Mouse (Mus musculus): ENCODE measurements around the gene Pde4c.

The Pde4c gene

DNA sequence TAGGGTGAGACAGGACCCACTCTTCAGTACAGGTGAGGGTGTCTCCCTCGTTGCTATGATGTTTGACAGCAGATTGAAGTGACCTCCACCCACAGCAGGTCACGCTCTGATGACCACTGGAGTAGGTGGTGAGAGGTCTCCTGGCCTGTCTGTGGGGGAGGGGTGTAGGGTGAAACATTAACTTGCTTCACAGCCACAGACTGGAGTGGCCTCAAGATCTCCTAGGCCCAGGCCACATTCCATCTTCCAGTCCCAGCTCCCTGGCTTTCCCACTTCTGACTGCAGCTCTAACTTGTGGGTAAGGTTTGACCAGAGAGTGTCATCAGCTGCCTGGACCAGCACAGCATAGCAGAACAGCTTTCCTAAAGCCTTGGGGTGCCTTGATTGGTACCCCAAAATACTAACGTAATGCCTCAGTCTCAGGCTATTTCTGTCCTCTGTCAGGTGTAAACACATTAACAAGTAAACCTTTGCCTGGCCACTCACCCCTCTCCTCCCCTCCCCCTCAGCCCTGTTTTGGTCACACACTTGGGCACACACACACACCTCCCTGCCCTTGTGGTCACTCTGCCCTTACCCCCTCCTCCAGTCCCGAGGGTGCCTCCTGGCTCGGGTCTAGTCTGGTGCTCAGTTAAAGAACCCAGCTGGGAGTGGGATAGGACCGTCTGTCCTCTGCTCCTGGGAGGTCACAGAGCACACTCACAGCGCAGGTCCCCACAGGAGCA lies at the start of gene Pde4c:
Pde4c (plus strand) TSS at position 235 of the 725 bp plus-strand sequence.
- DNase-seq (ENCODE audit: low spot score) = no peak

DNA sequence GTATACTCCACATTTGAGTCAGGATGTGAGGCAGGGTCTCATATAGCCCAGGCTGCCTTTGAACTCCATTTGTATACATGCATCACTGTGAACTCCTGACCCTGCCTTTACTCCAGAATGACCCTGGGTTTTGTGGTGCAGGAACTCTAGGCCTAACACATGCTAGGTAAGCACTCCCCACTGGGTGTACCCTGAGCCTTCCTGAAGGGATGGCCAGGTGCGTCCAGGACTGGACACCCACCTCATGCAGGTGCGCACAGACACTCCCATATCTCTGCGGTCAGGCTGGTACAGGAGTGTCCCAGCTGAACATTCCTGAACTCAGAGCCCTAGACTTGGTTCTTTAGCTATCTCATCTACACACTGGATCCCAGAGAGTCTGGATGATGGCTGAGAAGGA lies 49.4 kb upstream of the Pde4c start:
- DNase-seq (ENCODE audit: low spot score) = no peak

DNA sequence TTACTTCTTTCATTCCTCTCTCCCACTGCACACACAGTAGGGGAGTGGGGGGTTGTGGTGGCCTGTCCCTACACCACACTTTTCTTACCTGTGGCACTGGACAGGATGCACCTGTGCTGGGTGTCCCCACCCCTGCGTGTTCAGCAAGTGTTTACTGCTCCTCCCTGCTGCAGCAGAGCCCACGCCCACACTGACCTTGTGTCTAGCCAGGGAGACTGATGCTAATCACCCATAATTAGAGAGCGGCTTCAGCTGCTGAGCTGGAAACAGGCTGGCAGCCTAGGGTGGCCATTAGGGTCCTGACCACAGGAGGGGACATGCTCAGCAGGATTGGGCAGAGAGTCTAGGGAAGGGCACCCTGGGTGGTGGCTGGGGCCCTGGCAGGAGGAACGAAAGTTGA lies 48.8 kb upstream of the Pde4c start:
- no peak for DNase-seq (ENCODE audit: low spot score)

DNA sequence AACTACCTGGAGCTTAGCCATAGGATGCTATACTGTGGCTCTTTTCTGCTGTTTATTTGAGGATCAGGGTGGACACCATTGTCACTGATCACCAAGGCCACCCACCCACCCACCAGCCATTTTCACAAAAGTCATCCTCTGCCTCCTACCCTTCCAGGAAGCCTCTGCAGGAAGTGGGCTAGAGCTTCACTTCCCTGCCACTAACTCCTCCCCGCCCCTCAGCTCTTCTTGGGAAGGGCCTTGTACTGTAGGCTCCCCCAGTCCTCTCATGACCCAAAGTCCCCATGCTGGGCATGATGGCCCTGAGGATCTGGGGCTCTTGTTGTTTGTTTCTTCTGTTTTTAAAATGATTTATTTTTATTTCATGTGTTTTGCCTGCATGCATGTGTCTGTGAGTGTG lies 48.2 kb upstream of the Pde4c start:
- DNase-seq (ENCODE audit: low spot score) = no peak

DNA sequence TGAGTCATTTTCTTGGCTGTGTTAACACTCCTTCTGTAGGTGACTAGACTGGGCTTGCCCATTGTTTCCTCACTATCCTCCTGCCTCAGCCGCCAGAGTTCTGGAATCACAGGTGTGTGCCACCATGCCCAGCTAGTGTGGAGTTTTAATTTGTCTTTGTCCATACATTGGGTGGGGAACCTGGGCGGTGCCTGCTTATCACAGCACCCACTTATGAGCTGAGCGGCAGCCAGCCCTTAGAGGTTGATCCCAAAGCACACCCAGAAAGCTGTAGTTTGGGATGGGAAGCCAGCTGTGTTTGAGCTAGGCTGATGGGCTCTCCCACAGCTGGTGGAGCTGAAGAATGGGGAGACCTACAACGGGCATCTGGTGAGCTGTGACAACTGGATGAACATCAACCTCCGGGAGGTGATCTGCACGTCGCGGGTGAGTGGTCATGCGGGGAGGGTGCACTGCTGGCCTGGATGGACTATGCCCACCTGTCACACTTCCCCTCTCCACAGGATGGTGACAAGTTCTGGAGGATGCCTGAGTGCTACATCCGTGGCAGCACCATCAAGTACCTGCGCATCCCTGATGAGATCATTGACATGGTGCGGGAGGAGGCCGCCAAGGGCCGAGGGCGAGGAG lies 46.0 kb upstream of the Pde4c start:
- no peak for DNase-seq (ENCODE audit: low spot score)

DNA sequence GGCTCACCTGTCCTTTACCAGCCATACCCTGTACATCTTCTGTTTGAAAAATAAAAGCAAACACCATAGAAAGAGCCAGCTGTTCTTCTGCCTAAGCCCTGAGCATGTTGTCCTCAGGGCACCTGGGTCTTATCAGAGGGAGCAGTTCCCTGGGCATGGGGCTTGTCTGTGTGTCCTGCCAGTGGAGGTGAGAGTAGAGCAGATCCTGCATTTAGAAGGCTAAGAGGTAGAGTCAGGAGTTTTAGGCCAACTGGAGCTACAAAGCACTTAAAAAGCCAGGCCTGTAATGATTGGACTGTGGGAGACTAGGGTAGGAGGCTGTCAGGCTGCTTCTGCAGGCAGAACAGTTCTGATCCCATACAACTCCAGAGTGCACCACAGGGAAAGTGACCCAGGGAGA lies 44.8 kb upstream of the Pde4c start:
- no peak for DNase-seq (ENCODE audit: low spot score)

DNA sequence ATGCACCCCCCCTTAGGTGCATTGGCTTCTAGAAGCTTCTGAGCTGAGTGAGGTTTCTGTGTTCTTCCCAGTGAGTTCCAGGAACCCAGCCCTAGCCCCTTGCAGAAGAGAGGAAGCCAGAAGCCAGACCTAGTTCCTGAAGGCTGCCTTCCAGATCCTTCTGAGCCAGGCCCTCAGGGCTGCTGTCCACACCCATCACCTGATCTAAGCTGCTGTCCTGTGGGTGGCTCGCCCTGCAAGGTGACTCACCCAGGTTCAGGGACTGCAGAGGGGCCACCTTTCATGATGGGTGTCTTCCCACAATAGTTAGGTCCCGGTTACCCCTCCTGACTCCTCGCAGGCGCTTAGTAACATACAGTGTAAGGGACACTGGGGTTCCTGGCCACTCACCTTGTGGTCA lies 44.1 kb upstream of the Pde4c start:
- no peak for DNase-seq (ENCODE audit: low spot score)

DNA sequence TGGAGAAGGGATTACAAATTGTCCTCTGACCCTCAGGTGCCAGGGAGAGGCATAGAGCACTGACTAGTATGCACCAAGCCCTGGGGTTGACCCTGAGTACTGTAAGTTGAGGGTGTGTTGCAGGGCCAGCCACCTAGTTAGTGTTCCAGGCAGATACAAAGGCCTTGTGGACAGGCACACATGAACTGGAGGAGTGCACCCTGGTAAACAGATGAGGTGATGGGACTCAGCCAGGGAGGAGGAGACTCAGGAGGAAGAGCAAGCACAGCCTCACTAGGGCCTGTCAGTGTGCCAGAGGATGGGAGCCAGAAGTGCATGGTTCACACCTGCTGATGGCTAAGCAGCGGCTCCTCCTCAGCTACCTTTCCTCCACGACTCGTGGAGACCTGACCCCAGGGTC lies 43.5 kb upstream of the Pde4c start:
- no peak for DNase-seq (ENCODE audit: low spot score)

DNA sequence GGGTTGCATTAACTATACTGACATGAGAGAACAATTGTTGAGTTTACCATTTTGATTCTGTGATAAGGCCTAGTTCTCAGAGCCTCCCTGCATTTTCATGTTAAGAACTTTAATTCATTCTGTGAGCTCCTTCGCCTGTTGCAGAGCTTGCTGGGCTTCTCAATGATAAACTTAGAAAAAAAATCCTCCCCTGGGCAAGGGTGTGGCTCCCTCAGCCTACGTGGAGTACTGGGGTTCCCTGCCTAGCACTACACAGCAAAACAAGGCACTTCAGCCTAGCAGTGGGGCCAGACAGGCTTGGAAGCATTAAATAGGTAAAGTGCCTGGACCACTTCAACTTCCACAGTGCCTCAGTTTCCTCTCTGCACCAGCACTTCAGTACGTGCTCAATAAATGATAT lies 42.1 kb upstream of the Pde4c start:
- DNase-seq (ENCODE audit: low spot score) = no peak

DNA sequence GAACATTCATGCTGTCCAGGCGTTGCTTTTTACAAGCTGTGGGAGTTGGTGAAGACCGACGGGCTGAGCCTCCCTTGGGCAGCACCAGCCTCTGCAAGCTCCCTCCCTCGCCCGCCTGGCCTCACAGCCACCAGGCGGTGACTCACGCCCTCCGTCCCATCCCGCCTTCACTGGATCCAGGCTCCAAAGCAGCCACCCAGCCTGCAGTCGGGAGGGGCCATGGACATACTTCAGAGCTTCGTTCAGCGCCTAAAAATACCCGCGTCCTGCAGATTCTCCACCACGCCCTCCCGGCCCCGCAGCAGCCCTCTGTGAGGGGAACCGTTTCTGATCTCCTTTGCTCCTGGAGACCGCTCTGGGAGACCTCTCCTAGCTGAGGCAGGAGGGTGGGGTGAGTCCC lies 41.3 kb upstream of the Pde4c start:
- no peak for DNase-seq (ENCODE audit: low spot score)

DNA sequence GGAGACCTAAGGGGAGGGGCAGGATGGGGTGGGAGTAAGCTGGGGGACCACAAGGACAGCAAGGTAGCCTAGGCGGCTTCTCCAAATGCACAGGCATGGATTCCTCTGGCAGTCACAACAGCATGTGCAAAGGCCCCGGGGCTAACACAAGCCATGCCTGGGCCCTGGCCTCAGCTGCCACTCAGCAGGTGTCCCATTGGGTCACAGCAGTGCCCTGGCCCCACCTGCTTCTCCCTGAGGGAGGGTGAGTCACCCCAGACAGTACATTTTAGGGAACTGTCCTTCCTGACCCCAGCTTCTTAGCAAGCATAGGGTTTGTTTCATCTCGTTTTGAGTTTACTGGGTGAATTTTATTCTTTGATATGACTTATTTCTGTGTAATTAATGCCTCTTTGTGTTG lies 40.8 kb upstream of the Pde4c start:
- DNase-seq (ENCODE audit: low spot score) = no peak

DNA sequence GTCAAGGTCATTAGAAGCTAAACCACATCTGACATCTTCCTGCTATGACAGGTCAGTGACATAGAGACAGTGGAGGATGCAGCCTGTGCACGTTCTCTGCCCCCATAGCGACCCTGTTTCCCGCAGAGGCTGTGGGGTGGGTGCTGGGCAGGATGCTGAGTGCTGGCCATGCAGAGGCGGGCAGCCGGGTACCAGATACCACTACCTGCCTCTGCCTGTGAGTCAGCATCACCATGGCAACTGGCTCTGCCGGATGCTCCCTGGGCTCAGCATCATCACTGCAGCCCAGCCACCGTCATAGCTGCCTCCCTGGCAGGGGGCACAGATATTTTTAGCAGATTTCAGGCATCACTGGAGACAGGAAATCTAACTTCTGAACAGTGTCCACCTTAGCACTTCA lies 39.2 kb upstream of the Pde4c start:
- no peak for DNase-seq (ENCODE audit: low spot score)

DNA sequence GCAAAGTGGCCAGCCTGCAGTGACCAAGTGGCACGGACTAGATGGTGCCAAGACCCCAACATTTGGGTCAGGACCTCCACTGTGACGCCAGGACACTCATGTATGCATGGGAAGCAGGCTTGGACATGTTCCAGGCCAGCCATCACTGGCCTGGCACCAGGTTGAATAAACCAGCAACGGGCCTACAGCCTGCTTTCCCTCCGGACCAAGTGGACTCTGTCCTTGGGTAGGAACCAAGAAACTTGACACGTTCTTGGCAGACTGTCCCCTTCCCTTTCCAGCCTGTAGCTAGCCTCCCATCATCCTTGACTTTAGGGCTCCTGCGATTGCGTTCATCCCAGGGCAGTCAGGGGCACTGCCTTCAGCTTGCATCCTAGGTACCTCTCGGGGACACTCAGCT lies 35.9 kb upstream of the Pde4c start:
- no peak for DNase-seq (ENCODE audit: low spot score)

DNA sequence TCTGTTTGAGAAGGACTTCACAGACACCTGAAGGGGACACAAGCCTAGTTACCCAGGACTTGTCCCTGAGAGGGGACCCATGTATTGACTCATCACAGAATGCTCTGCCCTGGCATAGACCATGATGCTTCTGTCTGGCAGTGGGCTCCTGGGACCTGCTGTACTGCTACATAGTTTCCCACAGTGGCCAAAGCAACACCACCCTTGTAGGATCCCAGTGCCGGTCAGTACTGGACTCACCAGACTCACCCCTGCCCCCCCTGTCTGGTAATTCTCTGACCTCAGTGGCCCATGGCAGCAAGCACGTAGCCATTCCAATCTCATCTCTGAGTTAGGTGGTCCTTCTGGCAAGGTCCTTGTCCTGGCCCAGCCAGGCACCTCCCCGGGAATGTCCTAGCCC lies 35.4 kb upstream of the Pde4c start:
- DNase-seq (ENCODE audit: low spot score) = no peak

DNA sequence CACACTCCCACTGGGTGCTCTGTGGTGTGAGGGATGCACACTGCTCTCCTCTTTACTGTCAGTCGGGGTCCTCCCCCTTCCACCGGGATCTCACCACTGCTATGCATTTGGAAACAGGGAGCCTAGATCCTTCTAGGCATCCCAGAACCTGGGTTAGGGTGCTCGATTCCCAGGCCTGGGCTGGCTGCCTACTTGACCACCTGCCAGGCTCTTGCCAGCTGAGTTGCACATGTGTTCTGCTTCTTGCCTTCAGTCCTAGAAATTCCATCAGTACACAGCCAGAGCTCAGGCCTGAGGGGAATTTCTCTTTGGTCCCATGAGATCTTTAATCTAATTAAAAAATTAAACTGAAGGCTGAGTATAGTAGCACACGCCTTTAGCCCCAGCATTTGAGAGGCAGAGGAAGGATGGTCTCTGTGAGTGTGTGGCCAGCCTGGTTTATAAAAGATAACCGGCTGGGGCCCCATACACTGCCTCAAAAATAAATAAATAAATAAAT lies 33.6 kb upstream of the Pde4c start:
- DNase-seq (ENCODE audit: low spot score) = no peak

DNA sequence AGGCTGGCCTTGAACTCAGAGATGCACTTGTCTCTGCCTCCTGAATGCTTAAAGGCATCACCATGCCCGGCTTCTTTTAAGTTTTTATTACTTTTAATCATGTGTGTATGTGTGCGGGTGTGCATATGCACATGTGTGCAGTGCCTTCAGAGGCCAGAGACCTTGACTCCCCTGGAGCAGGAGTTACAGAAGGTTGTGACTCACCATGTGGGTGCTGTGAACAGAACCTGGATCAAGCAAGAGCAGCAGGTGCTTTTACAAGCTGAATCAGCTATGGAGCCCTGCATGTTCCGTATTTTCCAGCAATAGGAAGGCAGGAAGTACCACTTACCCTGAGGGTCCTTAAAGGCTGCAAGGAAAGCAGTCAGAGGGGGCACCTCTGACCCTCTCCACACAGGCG lies 32.3 kb upstream of the Pde4c start:
- no peak for DNase-seq (ENCODE audit: low spot score)

DNA sequence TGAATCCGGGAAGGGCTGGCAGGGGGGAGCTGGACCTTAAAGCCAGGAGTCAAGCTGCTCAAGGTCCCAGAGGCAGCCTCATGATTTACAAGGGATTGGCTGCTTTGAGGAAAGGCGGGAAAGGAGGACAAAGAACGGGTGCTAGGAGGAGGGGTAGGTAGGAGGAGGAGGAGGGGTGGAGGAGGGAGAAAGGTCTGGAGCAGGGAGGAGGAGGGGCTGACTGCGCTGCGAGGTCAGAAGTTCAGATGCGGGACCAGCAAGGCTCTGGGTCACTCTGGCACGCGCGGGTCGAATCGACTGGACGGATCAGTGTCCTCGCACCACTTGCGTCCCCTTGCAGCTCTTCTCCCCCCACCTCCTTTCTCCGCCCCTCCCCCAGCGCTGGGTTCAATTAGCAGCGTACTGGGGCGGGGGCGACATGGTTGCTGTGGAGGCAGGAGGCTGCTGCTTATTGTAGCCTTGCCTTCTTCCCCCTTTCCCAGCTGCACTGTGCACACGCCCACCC lies 31.7 kb upstream of the Pde4c start:
- DNase-seq (ENCODE audit: low spot score) = no peak

DNA sequence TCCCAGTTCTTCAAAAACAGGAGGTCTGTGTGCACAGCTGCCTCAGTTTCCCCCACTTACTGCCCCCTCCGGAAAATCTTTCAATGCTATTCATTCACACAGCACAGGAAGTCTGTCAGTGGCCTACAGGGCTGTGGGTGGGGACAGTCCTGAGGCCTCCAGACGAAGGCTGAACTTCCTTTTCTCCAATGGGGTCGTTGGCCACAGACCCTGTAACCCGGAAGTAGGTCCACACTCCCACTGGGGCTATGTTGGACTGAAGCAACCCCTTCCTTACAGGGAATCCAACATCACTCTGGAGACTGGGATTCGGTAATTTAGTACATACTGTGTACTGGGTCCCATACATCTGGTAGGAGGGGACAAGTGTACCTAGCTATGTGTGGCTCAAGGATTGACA lies 29.9 kb upstream of the Pde4c start:
- DNase-seq (ENCODE audit: low spot score) = no peak

DNA sequence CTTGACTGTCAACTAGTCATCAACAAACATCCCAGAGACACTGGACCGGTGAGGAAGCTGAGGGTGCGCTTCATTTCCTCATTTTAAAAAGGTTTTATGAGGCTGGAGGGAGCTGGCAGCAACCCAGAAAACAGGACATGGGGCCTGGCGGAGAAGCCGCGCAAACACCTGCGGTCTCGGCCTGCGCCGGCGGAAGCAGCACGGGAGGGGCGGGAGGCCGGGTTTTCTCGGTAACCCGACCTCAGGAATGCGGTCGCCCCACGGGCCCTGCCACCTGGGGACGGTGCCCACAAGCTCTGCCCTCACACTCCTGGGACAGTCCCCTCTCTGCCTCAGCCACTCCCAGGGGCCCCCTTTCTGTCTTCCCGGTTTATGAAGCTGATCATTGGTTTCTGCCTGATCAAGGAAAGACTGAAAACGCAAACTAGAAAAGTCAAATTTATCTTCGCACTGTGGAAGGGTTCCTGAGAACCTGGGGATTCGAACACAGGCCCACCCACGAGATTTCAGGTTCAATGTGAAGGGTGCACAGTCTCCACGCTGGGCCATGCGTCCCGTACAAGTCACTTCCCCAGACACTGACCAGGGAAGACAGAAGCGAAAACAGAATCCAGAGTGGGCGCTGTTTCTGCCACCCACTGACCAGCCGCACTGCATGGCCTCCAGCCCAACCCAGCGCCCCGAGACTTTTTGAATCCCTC lies 28.1 kb upstream of the Pde4c start:
- DNase-seq (ENCODE audit: low spot score) = no peak

DNA sequence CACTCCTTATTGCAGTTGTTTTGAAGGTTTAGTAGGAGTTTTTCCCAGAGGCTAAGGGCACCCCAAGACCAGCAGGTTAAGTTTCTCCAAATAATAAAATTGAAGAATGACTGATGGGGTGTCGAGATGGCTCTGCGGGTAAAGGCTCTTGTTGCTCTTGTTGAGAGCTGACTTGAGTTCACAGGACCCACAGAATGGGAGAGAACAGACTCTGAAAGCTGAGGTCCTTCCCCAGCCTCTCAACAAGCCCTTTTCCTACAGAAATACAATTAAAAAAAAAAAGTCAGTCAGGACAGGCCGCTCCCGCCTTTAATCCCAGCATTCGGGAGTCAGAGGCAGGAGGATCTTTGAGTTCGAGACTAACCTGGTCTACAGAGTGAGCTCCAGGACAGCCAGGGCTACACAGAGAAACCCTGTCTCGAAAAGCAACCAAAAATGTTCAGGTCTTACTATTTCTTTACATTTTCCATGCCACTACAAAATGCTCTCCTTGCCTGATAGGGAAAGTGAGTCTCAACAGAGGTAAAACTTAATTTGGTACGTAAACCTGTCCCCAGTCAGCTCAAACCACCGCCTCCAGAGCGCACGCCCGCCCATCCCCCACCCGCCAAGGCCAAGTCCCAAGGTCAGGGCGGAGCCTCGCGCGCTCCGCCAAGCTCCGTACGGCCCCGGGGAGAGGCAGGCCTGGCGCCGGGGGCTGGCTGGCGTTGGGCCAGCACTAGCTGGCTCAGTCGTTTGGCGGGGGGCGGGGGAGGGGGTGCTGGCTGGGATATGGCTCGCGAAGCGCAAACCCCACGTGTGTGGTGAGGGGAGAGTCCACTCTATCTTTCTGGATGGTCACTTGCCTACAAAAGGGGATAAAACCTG lies 27.3 kb upstream of the Pde4c start:
- DNase-seq (ENCODE audit: low spot score) = no peak

DNA sequence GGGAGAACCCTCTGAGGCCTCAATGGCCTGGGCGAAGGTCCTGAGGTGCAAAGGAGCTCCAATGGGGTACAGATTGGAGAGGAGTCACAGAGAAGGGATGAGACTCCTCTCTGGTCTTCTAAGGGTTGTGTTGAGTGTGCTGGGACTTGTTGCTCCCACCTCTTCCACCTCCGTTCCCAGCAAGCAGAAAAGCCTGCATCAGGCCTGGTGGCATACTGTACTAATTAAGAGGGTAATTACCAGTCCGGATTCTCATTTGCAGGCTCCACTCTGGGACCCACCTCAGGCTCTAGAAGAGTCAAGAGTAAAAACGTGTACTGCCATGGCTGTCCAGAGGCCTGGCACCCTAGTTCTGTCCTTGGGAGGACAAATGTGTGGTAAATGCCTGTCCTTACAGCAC lies 26.6 kb upstream of the Pde4c start:
- DNase-seq (ENCODE audit: low spot score) = no peak

All from layer of hippocampus, adult 9-10 months (tissue).